Mouse (Mus musculus) heart, postnatal 0 days (tissue): ENCODE data around the gene M1ap.

Experiments used
- CTCF ChIP-seq: IDR thresholded peaks from 2 replicates; pipeline ENCODE4 v1.5.1; 2016; ENCODE audit warnings: antibody characterized with exemption, control low read depth, low read depth
- EP300 ChIP-seq: IDR thresholded peaks from 2 replicates; pipeline ENCODE4 v1.6.1; 2016; ENCODE audit warnings: antibody characterized with exemption, low read depth

GRCm38 (mm10) chr6:83008659-83009058, 62.0 kb downstream of the M1ap start:
- TF ChIP-seq CTCF, result no peak
- no peak for TF ChIP-seq EP300
